Mouse (Mus musculus) brown adipose tissue, adult 24 weeks (tissue): ENCODE data around the gene Cog5. TPM values are rescaled to one million over a fixed set of nuclear protein-coding genes. Genes with fewer than 3 reads are reported as not detected.

Experiments used
- H3K27ac ChIP-seq: fragments of 200-500 bp; replicated peaks from 2 replicates; pipeline ENCODE4 v1.5.1; 2012; ENCODE audit warnings: low read depth, mild to moderate bottlenecking, low read length
- H3K4me1 ChIP-seq: fragments of 200-500 bp; 2 replicates; pipeline ENCODE4 v1.6.1; 2012; ENCODE audit warnings: low read length, mixed read lengths; ENCODE audit not compliant: control insufficient read depth, insufficient read depth, insufficient read length
- H3K4me3 ChIP-seq: fragments of 200-500 bp; 2 replicates; pipeline ENCODE4 v1.5.1; 2012; ENCODE audit warnings: low read depth, mild to moderate bottlenecking, low read length, moderate library complexity; ENCODE audit not compliant: insufficient read depth
- polyA plus RNA-seq: library from polyadenylated mRNA; stranded (reverse); fragments of >200 nt; gene quantifications from 2 replicates; pipeline ENCODE4 v1.2.4, GENCODE M21; 2012; ENCODE audit not compliant: missing spikeins, insufficient read depth, insufficient read length

Cog5 gene
- polyA plus RNA-seq, 1 experiment, result 15.9 TPM

GRCm38 (mm10) chr12:31948101-31949000 lies 293.7 kb downstream of the Cog5 start:
- Histone ChIP-seq H3K4me3 (peak overlapping the region; percentile 76), H3K4me1 (0 out of 2 replicates have a peak, but pooled peaks cover 4% of the 10 kb centered on the region), H3K27ac (peak overlapping the region; percentile 85)

DNA sequence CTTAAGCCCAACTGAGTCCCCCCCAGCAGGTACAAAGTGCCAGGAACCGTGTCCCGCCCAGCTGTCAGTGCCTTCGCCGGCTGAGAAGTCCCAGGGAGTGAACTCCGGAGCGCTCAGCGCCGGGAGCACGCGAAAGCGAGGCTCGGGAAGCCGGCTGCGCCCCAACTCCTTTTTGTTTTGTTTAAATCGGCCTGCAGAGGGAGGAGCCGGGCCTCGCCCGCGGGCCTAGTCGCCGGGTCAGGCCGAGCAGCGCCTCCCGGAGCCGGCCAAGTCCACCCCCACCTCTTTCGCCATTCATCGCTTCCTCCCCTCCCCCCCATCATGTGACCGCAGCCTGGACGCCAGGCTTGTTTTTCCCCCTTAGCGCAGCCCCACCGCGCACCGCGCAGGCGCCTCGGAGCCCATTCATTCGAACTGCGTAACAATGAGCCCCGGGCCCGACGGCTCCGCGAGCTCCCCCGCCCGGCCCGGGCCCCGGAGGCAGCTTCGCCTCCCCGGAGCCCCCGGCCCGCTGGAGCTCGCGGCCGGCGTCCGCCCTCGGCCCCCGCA lies 294.6 kb downstream of the Cog5 start:
- no peaks in the 10 kb centered on the region for H3K4me1 ChIP-seq
- peak overlapping the region; percentile 85 for H3K27ac ChIP-seq
- H3K4me3 ChIP-seq, result peak overlapping the region; percentile 76

GRCm38 (mm10) chr12:31949759-31950658 lies 295.3 kb downstream of the Cog5 start, which contains the start of gene Hbp1:
Hbp1 (minus strand) TSS chr12:31950535.
- Histone ChIP-seq H3K27ac (peak within 1 kb of the TSS; percentile 88), H3K4me3 (peak within 1 kb of the TSS; percentile 76), H3K4me1 (no peaks in the 10 kb centered on the region)

DNA sequence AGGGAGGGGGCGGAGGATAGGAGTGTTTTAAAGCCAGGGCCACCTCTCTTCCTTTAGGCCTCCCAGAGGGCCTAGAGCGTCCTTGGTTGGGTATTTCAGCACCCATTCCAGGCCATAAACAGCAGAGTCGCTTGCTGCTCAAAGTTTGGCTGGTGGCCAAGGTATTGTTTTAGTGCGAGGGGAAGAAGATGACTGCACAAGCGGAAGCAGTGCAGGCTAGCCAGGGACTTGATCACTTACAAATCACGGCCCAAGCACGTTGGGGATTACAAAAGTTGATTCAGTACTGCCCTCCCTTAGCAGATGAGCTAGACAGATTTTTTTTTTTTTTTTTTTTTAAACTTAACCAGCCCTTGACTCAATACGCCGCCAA lies 296.0 kb downstream of the Cog5 start:
- Histone ChIP-seq H3K27ac (peak overlapping the region; percentile 37; the same call in 1 of the 2 replicates), H3K4me3 (peak overlapping the region; percentile 40), H3K4me1 (no peaks in the 10 kb centered on the region)

- H3K4me3 ChIP-seq, result no peak overlapping the region
- no peaks in the 10 kb centered on the region for H3K4me1 ChIP-seq
- H3K27ac ChIP-seq, result no peak overlapping the region
These were observed 301.2 kb downstream of the Cog5 start for GRCm38 (mm10) chr12:31955843-31956242.

- Histone ChIP-seq H3K4me1 (no peaks in the 10 kb centered on the region), H3K27ac (no peak overlapping the region), H3K4me3 (no peak overlapping the region)
These were observed 309.4 kb downstream of the Cog5 start for GRCm38 (mm10) chr12:31964074-31964473.

GRCm38 (mm10) chr12:31965517-31966212 lies 311.0 kb downstream of the Cog5 start:
- no peak overlapping the region for H3K4me3 ChIP-seq
- no peak overlapping the region; the same call in 1 of the 2 replicates for H3K27ac ChIP-seq
- no peaks in the 10 kb centered on the region for H3K4me1 ChIP-seq

DNA sequence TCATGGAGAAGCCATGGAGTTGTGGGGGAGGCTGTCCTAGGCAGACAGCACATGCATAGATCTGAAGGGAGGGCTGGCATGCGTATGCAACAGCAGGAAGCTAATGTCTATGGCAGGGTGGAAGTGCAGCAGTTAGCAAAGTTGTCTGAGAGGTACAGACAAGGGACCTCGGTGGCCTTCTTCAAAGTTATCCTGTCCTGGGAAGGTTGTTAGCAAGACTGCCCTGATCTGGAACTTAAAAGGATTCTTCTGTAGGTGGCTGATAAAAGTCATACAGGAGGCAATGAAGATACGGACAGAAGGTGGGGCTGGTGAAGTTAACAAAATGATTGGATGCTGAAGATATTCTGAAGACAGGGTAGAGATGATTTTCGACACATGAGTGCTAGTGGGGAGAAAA lies 311.7 kb downstream of the Cog5 start:
- Histone ChIP-seq H3K27ac (no peak overlapping the region), H3K4me3 (no peak overlapping the region), H3K4me1 (no peaks in the 10 kb centered on the region)

GRCm38 (mm10) chr12:31967536-31967935 lies 312.9 kb downstream of the Cog5 start:
- Histone ChIP-seq H3K27ac (no peak overlapping the region), H3K4me3 (no peak overlapping the region), H3K4me1 (no peaks in the 10 kb centered on the region)

- no peak overlapping the region for H3K27ac ChIP-seq
- no peak overlapping the region for H3K4me3 ChIP-seq
- H3K4me1 ChIP-seq, result no peaks in the 10 kb centered on the region
These were observed 314.4 kb downstream of the Cog5 start for GRCm38 (mm10) chr12:31969111-31969510.

DNA sequence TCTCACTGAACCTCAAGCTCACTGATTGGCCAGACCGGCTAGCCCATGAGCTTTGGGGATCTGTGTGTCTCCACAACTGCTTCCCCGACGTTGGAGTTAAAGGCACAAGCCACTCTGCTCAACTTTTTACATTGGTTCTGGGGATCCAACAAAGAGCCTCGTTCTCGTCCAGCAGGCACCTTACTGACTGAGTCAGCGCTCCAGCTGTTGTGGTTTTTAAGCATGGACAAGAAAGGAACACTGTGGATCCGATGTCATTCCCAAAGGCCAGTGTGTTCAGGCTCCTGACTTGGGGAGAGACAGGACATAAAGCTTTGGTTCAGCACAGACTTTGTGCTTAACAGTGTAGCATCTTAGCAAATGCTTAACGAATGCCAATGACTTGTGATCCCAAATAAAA lies 316.9 kb downstream of the Cog5 start:
- no peaks in the 10 kb centered on the region for H3K4me1 ChIP-seq
- no peak overlapping the region for H3K27ac ChIP-seq
- no peak overlapping the region for H3K4me3 ChIP-seq

- no peaks in the 10 kb centered on the region for H3K4me1 ChIP-seq
- H3K27ac ChIP-seq, result peak overlapping the region; percentile 8; the same call in 1 of the 2 replicates
These were observed 319.0 kb downstream of the Cog5 start for GRCm38 (mm10) chr12:31973473-31974172.

DNA sequence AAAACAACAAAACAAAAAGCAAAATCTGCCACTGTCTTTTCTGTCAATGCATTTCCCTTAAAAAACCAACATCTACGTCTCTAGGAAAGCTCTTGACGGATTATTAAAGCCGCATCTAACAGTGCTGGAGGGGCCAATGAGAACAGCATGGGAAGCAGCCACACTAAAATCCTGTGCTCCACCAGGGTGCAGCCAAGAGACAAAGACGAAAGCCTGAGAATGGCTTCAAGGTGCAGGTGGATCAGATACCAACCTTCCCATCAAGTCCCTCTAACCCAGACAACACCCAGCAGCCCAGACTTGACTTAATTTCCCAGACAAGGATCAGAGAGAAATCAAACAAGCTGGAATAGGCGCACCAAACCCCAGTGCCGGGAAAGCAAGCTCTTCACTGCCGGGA lies 321.9 kb downstream of the Cog5 start:
- H3K4me3 ChIP-seq, result no peak overlapping the region
- no peak overlapping the region for H3K27ac ChIP-seq
- no peaks in the 10 kb centered on the region for H3K4me1 ChIP-seq

More at GRCm38 (mm10) chr12:31973473-31974172, 319.0 kb downstream of the Cog5 start:
- H3K4me3 ChIP-seq, result no peak overlapping the region

DNA sequence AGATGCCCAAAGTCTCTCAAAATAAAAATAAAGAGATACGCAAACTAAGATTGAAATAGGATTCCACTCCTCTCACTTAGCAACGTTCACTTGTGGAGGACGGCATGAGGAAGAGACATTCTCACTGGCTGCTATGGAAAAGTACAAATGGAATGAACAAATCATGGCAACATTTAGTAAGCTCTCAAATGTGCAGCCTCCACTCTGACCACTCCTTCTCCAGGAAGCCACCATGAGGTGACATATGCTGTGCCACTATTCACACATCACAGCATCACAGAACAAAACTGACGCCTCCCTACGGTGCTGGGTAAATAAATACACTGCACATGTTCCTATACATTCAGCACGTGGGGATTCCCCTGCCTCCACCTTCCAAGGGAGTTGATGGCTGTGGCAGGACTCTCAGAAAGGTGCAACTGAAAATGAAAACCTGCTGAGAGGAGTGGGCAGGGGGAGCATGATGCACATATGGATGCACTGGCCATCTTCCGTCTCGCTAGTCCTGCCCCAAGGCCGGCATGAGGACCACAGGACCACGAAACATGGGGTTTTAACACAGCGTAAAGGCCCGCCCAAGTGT lies 323.0 kb downstream of the Cog5 start:
- Histone ChIP-seq H3K4me3 (no peak overlapping the region), H3K4me1 (no peaks in the 10 kb centered on the region), H3K27ac (no peak overlapping the region)
